Mouse (Mus musculus): Measurements from ENCODE around the gene Suco.

DNA sequence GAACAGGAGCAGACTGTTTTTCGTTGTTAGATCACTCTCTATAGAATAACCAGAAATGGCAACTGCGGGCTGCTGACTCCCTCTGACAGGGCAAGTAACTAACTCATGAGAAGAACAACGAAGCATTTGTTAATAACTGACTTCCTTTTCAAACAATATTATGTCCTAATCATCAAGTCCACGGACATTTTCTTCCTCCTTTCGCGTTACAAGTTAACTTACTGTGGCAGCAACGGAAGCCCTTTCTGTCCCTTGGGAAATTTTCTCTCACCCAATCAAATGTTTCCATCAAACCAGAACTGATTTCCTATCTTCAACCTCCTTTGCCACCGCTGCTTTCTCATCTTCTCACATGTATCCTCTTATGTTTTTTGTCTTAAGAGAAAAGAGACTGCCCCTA is 20.8 kb upstream of the Suco start:
- TF ChIP-seq CTCF (IDR thresholded peaks at IDR 0.05; ENCODE audit: extremely low read depth, insufficient read length, insufficient replicate concordance, low read depth, low read length) (no peak), POLR2A (IDR thresholded peaks at IDR 0.05; ENCODE audit: low read depth, low read length) (no peak)
